Mouse (Mus musculus) kidney, adult 18-20 months (tissue): ENCODE results near the gene Psg21.
"Not testable (repeated sequence)": the region's sequence is repeated elsewhere in the genome, so short reads cannot be mapped to it uniquely, and the experiment has no call there.

Experiments used
- DNase-seq: peaks from one replicate; pipeline ENCODE4 v3.0.0; 2021

Gene Psg21

GRCm38 (mm10) chr7:18656625-18657024 lies at the start of gene Psg21:
Psg21 (minus strand) TSS chr7:18656725.
- DNase-seq, result not testable (repeated sequence)

- no peak for DNase-seq
Measured at GRCm38 (mm10) chr7:18686085-18686484, 29.6 kb upstream of the Psg21 start, which contains the start of gene Psg20. Psg20 (minus strand) TSS chr7:18686185.

- DNase-seq, result no peak
Measured at GRCm38 (mm10) chr7:18685586-18685985, 29.1 kb upstream of the Psg21 start.

- peak; percentile 24 for DNase-seq
Measured at GRCm38 (mm10) chr7:18679772-18680171, 23.2 kb upstream of the Psg21 start.

- DNase-seq, result not testable (repeated sequence)
Measured at GRCm38 (mm10) chr7:18626921-18627320, 29.6 kb downstream of the Psg21 start.

- DNase-seq, result not testable (repeated sequence)
Measured at GRCm38 (mm10) chr7:18616401-18616800, 40.1 kb downstream of the Psg21 start, which contains the start of gene Psg23. Psg23 (minus strand) TSS chr7:18616501.
